Mouse (Mus musculus) liver, embryonic 14.5 days (tissue): ENCODE measurements at regions not wholly inside any gene's neighbourhood (a gene's known extent, or its start where the extent isn't known, plus 50 kb on each side); places are given as distances from the start of the nearest gene placed in this dataset.

Experiments
- ATAC-seq: fragments of 200-750 bp; cut with Nextera tagmentation; 2 replicates; pipeline ENCODE4 v1.8.0; 2017; ENCODE audit warnings: moderate number of reproducible peaks, mild to moderate bottlenecking, moderate library complexity; ENCODE audit not compliant: insufficient read depth
- DNase-seq, 3 experiments: peaks; one replicate each; pipeline ENCODE4 v3.0.0-alpha.2; 2012 to 2013; ENCODE audit warnings: low read depth in 3 of 3, low spot score in 3 of 3
- H3K27ac ChIP-seq: fragments of 300-500 bp; sonication (generic); 2 replicates; pipeline ENCODE4 v1.5.1; 2014; ENCODE audit warnings: moderate library complexity, mild to moderate bottlenecking, control low read depth, inconsistent platforms
- H3K27me3 ChIP-seq: fragments of 300-500 bp; sonication (generic); 2 replicates; pipeline ENCODE4 v1.6.1; 2014; ENCODE audit warnings: mild to moderate bottlenecking, low read length, moderate library complexity; ENCODE audit not compliant: control insufficient read depth, insufficient read depth
- H3K36me3 ChIP-seq: fragments of 300-500 bp; sonication (generic); replicated peaks from 2 replicates; pipeline ENCODE4 v1.6.1; 2014; ENCODE audit warnings: low read depth; ENCODE audit not compliant: control insufficient read depth, insufficient read depth
- H3K4me1 ChIP-seq, 2 experiments: fragments of 200-500 bp in 1 of 2; fragments of 300-500 bp in 1 of 2; sonication (generic) in 1 of 2; replicated peaks; 2 replicates each; pipeline ENCODE4 v1.6.1; 2012 to 2014; ENCODE audit warnings: antibody characterized with exemption in 1 of 2, inconsistent platforms in 1 of 2, low read length in 1 of 2; ENCODE audit not compliant: control insufficient read depth in 2 of 2, insufficient read depth in 2 of 2
- H3K4me2 ChIP-seq: fragments of 300-500 bp; sonication (generic); 2 replicates; pipeline ENCODE4 v1.6.1; 2014; ENCODE audit warnings: low read depth, mild to moderate bottlenecking, control low read depth, moderate library complexity
- H3K4me3 ChIP-seq, 2 experiments: fragments of 200-500 bp in 1 of 2; fragments of 300-500 bp in 1 of 2; sonication (generic) in 1 of 2; 2 replicates each; pipeline ENCODE4 v1.5.1; 2012 to 2014; ENCODE audit warnings: low read depth in 2 of 2, low read length in 2 of 2, mild to moderate bottlenecking in 2 of 2, control low read depth in 1 of 2, inconsistent platforms in 1 of 2, moderate library complexity in 1 of 2; ENCODE audit not compliant: insufficient read depth in 1 of 2
- H3K9ac ChIP-seq: fragments of 300-500 bp; sonication (generic); replicated peaks from 2 replicates; pipeline ENCODE4 v1.6.1; 2014; ENCODE audit warnings: mild to moderate bottlenecking, control low read depth, moderate library complexity
- H3K9me3 ChIP-seq: fragments of 300-500 bp; sonication (generic); 2 replicates; pipeline ENCODE4 v1.6.1; 2016; ENCODE audit warnings: low read length, mixed read lengths; ENCODE audit not compliant: control insufficient read depth
- CTCF ChIP-seq: IDR thresholded peaks from 2 replicates; pipeline ENCODE4 v1.5.1; 2016; ENCODE audit warnings: antibody characterized with exemption, low read depth, control low read depth
- EP300 ChIP-seq: IDR thresholded peaks from 2 replicates; pipeline ENCODE4 v1.6.1; 2016; ENCODE audit warnings: antibody characterized with exemption, low read depth
- WGBS: fragments of 180-500 bp; shearing (Covaris S2); extraction: QIAGEN DNeasy Blood & Tissue Kit; methylation state at CpG from one replicate; pipeline ENCODE4 v1.1.7; 2014; ENCODE audit not compliant: insufficient replicate concordance; 5-methylcytosine and 5-hydroxymethylcytosine counted together

- Histone ChIP-seq H3K27me3 (no peaks in the 10 kb centered on the region), H3K4me3 (no peak overlapping the region), H3K27ac (no peak overlapping the region), H3K9ac (no peak overlapping the region), H3K9me3 (no peaks in the 10 kb centered on the region), H3K36me3 (no peaks in the 10 kb centered on the region), H3K4me2 (no peak overlapping the region), H3K4me1 (no peaks in the 10 kb centered on the region)
- DNase-seq (no peak), ATAC-seq (no peak)
- 64% methylated on average over 8 of the region's 8 CpGs for WGBS
- TF ChIP-seq EP300 (no peak), CTCF (no peak)
Observed at GRCm38 (mm10) chr17:9927724-9928123, 258.2 kb upstream of the Pabpc6 start.

GRCm38 (mm10) chr17:9926308-9926707, 256.8 kb upstream of the Pabpc6 start:
- H3K4me2 ChIP-seq: no peak overlapping the region
- no peak for DNase-seq
- H3K27ac ChIP-seq: no peak overlapping the region
- no peaks in the 10 kb centered on the region for H3K27me3 ChIP-seq
- WGBS: 58% methylated on average over 4 of the region's 4 CpGs
- no peaks in the 10 kb centered on the region for H3K9me3 ChIP-seq
- no peak for ATAC-seq
- no peaks in the 10 kb centered on the region; a peak in 1 of 4 replicates for H3K4me1 ChIP-seq
- H3K9ac ChIP-seq: no peak overlapping the region
- H3K4me3 ChIP-seq: no peak overlapping the region
- no peaks in the 10 kb centered on the region for H3K36me3 ChIP-seq
- TF ChIP-seq CTCF: no peak
- no peak for TF ChIP-seq EP300

- TF ChIP-seq EP300 (no peak), CTCF (no peak)
- H3K4me3 ChIP-seq: no peak overlapping the region
- H3K27ac ChIP-seq: no peak overlapping the region
- WGBS: 41% methylated on average over 2 of the region's 2 CpGs
- no peaks in the 10 kb centered on the region for H3K9me3 ChIP-seq
- ATAC-seq (no peak), DNase-seq (no peak)
- H3K4me1 ChIP-seq: no peaks in the 10 kb centered on the region; a peak in 1 of 4 replicates
- no peaks in the 10 kb centered on the region for H3K27me3 ChIP-seq
- H3K9ac ChIP-seq: no peak overlapping the region
- no peaks in the 10 kb centered on the region for H3K36me3 ChIP-seq
- H3K4me2 ChIP-seq: no peak overlapping the region
Observed at GRCm38 (mm10) chr17:9921326-9921725, 251.8 kb upstream of the Pabpc6 start.

- Histone ChIP-seq H3K4me3 (no peak overlapping the region), H3K36me3 (no peaks in the 10 kb centered on the region), H3K4me2 (no peak overlapping the region), H3K4me1 (no peaks in the 10 kb centered on the region; a peak in 1 of 4 replicates), H3K9ac (no peak overlapping the region), H3K9me3 (no peaks in the 10 kb centered on the region), H3K27me3 (no peaks in the 10 kb centered on the region), H3K27ac (no peak overlapping the region)
- DNase-seq (no peak), ATAC-seq (no peak)
- WGBS: 32% methylated on average over 2 of the region's 2 CpGs
- TF ChIP-seq EP300: no peak
- no peak for TF ChIP-seq CTCF
Observed at GRCm38 (mm10) chr17:9917031-9917430, 247.5 kb upstream of the Pabpc6 start.

- Histone ChIP-seq H3K9me3 (no peaks in the 10 kb centered on the region), H3K4me3 (no peak overlapping the region), H3K27me3 (no peaks in the 10 kb centered on the region), H3K4me2 (no peak overlapping the region), H3K27ac (no peak overlapping the region), H3K36me3 (no peaks in the 10 kb centered on the region), H3K4me1 (no peaks in the 10 kb centered on the region; a peak in 1 of 4 replicates), H3K9ac (no peak overlapping the region)
- TF ChIP-seq CTCF: no peak
- TF ChIP-seq EP300: no peak
- WGBS: 69% methylated on average over 2 of the region's 2 CpGs
- no peak for ATAC-seq
- no peak for DNase-seq
Observed at GRCm38 (mm10) chr17:9910856-9911255, 241.3 kb upstream of the Pabpc6 start.
